Mouse (Mus musculus): ENCODE measurements at regions not wholly inside any gene's neighbourhood (a gene's known extent, or its start where the extent isn't known, plus 50 kb on each side); places are given as distances from the start of the nearest gene placed in this dataset.

DNA sequence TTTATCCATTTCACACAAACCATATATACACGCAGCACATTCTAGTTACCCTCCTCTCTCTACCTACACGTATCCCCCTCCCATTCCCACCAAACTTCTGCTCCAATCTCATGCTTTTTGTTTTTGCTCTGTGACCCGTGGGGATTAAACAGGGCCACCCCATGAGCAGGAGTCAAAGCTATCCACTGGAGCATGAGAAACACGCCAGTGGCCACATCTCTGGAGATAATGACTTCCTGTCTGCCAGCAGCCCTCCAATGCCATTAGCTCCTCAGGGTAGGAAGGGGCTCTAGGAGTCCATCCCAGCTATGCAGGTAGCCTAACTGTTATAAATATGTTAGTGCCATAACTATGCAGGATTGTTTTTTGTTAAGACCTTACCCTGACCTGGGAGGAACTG lies 141.9 kb upstream of the Grb10 start:
- DNase-seq (ENCODE audit: low read depth, low spot score), result peak; percentile 18

DNA sequence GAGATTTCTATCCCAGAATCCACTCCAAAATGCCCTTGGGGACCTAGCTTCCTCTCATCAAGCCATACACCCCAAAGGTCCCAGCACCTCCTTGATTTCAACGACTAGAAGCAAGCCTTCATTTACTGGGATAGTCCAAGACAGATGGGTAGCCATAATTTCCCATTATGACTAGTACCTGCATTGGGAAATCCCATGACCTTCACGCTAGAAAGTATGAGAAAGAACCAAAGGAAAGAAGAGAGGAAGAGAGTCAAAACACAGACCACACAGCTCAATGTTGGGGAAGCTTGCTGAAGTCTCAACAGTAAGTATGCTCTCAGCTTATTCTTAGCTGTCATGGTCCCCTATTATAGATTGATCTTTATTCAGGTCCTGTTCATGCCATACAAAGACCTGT lies 133.9 kb upstream of the Grb10 start:
- DNase-seq (ENCODE audit: low read depth, low spot score), result no peak

DNA sequence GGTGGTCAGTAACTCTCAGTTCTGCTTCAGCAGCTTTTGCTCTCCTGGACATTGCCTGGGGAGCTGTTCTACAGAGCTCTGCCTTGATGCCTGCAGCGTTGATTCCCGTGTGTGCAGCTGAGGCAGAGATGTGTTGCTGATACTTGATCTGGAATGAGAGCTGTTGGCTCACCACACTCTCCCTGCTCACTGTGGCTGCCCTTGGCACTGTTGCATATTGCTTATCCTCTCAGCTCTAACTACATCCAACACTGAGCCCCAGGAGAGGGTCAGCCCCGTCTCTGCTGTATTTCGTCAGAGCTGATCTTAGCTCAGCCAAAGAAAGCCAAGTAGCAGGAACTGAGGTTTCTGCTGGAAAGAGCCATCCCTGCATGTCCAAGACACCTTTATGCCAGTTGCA lies 132.8 kb upstream of the Grb10 start:
- no peak for DNase-seq (ENCODE audit: low read depth, low spot score)

DNA sequence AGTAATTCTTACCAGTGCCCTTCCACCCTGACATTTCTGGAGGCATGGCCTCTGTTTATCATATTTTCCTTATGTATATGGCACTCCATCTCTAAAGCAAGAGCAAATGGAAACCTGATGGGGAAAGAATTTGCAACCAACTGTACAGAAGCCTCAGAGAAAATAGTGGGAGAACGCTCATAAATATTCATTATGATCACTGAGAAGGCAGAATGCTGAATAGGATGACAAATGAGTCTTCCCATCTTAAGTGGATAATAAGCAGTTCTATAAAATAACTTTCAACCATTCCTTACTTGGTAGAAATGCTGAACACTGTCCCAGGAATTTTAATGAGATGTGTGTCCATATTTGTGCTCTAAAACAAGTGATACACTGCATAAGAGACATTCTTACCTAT lies 129.9 kb upstream of the Grb10 start:
- no peak for DNase-seq (ENCODE audit: low read depth, low spot score)

Measured in mesoderm, embryonic 11.5 days (tissue).